Mouse (Mus musculus): Measurements from ENCODE around the gene Rho. TPM values are rescaled to one million over a fixed set of nuclear protein-coding genes. Genes with fewer than 3 reads are reported as not detected.

Gene Rho
- polyA plus RNA-seq (2015; fragmentation: Nextera tagmentation; extraction: Ambion mirVana), result 0.16 TPM in 1 of 2 replicates, not detected in the other

DNA sequence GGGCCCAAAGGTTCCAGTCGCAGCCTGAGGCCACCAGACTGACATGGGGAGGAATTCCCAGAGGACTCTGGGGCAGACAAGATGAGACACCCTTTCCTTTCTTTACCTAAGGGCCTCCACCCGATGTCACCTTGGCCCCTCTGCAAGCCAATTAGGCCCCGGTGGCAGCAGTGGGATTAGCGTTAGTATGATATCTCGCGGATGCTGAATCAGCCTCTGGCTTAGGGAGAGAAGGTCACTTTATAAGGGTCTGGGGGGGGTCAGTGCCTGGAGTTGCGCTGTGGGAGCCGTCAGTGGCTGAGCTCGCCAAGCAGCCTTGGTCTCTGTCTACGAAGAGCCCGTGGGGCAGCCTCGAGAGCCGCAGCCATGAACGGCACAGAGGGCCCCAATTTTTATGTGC, at the start of gene Rho:
Gene Rho, plus strand, starts transcription at position 110 of the 400 bp plus-strand sequence.
- no peaks in the 10 kb centered on the region for H3K27me3 ChIP-seq (replicated peaks; ENCODE audit: control insufficient read depth, insufficient read depth, low read length)
- H3K4me3 ChIP-seq (ENCODE audit: low read depth, low read length), result no peak within 1 kb of the TSS
- ATAC-seq, result no peak
- H3K4me2 ChIP-seq (replicated peaks; ENCODE audit: low read depth), result no peak within 1 kb of the TSS
- no peak for TF ChIP-seq CTCF (IDR thresholded peaks at IDR 0.05; ENCODE audit: low read depth)
- no peaks in the 10 kb centered on the region for H3K4me1 ChIP-seq (replicated peaks; ENCODE audit: control insufficient read depth, insufficient read depth, low read length)
- no peaks in the 10 kb centered on the region for H3K36me3 ChIP-seq (ENCODE audit: control insufficient read depth, insufficient read depth)
- no peak within 1 kb of the TSS for H3K27ac ChIP-seq (ENCODE audit: low read depth, low read length)
- 70% methylated on average over 14 of the region's 14 CpGs for WGBS
- no peaks in the 10 kb centered on the region for H3K9me3 ChIP-seq (ENCODE audit: control insufficient read depth)
- H3K9ac ChIP-seq (ENCODE audit: low read depth, low read length), result no peak within 1 kb of the TSS

DNA sequence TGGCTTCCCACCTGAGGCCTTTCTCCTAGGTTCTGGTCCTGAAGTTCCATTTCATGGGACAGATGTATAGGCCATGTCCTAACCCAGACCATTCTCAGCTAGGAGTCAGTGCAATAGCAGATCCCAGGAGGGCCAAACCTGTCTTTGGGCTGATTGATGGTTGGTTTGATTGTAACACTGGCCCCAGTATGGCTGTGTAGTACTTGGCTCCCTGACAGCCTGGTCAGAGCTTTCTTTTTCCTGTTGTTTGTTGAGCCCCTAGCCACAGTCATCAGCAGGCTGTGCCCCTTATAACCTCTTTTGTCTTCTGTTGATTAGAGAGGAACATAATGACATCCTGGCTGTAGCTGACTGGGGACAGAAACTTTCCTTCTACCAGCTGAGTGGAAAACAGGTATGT, 47.5 kb upstream of the Rho start:
- H3K27ac ChIP-seq (ENCODE audit: low read depth, low read length), result no peak overlapping the region
- H3K4me3 ChIP-seq (ENCODE audit: low read depth, low read length), result no peak overlapping the region
- H3K4me2 ChIP-seq (replicated peaks; ENCODE audit: low read depth), result no peak overlapping the region
- no peak for TF ChIP-seq CTCF (IDR thresholded peaks at IDR 0.05; ENCODE audit: low read depth)
- no peaks in the 10 kb centered on the region for H3K4me1 ChIP-seq (replicated peaks; ENCODE audit: control insufficient read depth, insufficient read depth, low read length)
- H3K27me3 ChIP-seq (replicated peaks; ENCODE audit: control insufficient read depth, insufficient read depth, low read length), result no peaks in the 10 kb centered on the region
- H3K36me3 ChIP-seq (ENCODE audit: control insufficient read depth, insufficient read depth), result peaks cover 17% of the 10 kb centered on the region; the same call in 1 of the 2 replicates
- no peak overlapping the region for H3K9ac ChIP-seq (ENCODE audit: low read depth, low read length)
- ATAC-seq, result no peak
- H3K9me3 ChIP-seq (ENCODE audit: control insufficient read depth), result peaks cover 3% of the 10 kb centered on the region; the same call in 1 of the 2 replicates

DNA sequence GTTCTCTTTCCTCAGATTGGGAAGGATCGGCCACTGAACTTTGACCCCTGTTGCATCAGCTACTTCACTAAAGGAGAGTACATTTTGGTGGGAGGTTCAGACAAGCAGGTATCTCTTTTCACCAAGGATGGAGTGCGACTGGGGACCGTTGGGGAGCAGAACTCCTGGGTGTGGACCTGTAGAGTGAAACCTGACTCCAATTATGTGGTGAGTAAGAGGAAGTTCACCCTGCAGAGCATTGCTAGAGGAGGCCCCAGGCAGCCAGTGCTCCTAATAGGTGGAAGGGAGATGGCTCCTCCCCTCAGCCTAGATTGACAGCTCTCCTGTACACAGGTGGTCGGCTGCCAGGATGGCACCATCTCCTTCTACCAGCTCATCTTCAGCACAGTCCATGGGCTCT, 44.7 kb upstream of the Rho start:
- ATAC-seq, result peak; percentile 70
- 34% methylated on average over 4 of the region's 4 CpGs for WGBS

DNA sequence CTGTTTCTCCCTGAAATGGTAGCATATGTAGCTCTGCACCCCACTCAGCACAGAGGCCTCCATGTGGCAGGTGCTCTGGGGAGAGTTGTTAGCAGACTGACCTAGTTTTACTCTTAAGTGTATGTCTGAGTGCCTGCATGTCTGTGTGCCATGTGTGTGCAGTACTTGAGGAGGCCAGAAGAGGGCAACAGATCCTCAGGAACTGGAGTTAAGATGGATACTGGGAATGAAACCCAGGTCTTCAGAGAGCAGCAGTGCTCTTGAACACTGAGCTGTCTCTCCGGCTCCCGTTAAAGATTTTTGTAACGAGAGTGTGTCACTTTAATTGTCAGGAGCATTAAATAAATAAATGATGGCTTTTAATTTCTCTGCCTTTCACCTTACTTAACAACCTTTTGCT, 43.3 kb upstream of the Rho start:
- Histone ChIP-seq H3K9me3 (ENCODE audit: control insufficient read depth) (peaks cover 3% of the 10 kb centered on the region; the same call in 1 of the 2 replicates), H3K36me3 (ENCODE audit: control insufficient read depth, insufficient read depth) (peaks cover 18% of the 10 kb centered on the region; the same call in 1 of the 2 replicates), H3K4me1 (replicated peaks; ENCODE audit: control insufficient read depth, insufficient read depth, low read length) (no peaks in the 10 kb centered on the region), H3K9ac (ENCODE audit: low read depth, low read length) (no peak overlapping the region), H3K27ac (ENCODE audit: low read depth, low read length) (no peak overlapping the region), H3K4me3 (ENCODE audit: low read depth, low read length) (no peak overlapping the region), H3K27me3 (replicated peaks; ENCODE audit: control insufficient read depth, insufficient read depth, low read length) (no peaks in the 10 kb centered on the region), H3K4me2 (replicated peaks; ENCODE audit: low read depth) (no peak overlapping the region)
- peak; percentile 70 for TF ChIP-seq CTCF (IDR thresholded peaks at IDR 0.05; ENCODE audit: low read depth)
- no peak for ATAC-seq
- WGBS, result 98% methylated on average over 3 of the region's 3 CpGs

More for the DNA sequence above, 44.7 kb upstream of the Rho start:
- no peaks in the 10 kb centered on the region for H3K4me1 ChIP-seq (replicated peaks; ENCODE audit: control insufficient read depth, insufficient read depth, low read length)
- no peak overlapping the region for H3K27ac ChIP-seq (ENCODE audit: low read depth, low read length)
- no peak overlapping the region for H3K4me2 ChIP-seq (replicated peaks; ENCODE audit: low read depth)
- H3K27me3 ChIP-seq (replicated peaks; ENCODE audit: control insufficient read depth, insufficient read depth, low read length), result no peaks in the 10 kb centered on the region
- H3K4me3 ChIP-seq (ENCODE audit: low read depth, low read length), result no peak overlapping the region
- TF ChIP-seq CTCF (IDR thresholded peaks at IDR 0.05; ENCODE audit: low read depth), result no peak
- peaks cover 3% of the 10 kb centered on the region; the same call in 1 of the 2 replicates for H3K9me3 ChIP-seq (ENCODE audit: control insufficient read depth)
- peaks cover 18% of the 10 kb centered on the region; the same call in 1 of the 2 replicates for H3K36me3 ChIP-seq (ENCODE audit: control insufficient read depth, insufficient read depth)
- no peak overlapping the region for H3K9ac ChIP-seq (ENCODE audit: low read depth, low read length)

DNA sequence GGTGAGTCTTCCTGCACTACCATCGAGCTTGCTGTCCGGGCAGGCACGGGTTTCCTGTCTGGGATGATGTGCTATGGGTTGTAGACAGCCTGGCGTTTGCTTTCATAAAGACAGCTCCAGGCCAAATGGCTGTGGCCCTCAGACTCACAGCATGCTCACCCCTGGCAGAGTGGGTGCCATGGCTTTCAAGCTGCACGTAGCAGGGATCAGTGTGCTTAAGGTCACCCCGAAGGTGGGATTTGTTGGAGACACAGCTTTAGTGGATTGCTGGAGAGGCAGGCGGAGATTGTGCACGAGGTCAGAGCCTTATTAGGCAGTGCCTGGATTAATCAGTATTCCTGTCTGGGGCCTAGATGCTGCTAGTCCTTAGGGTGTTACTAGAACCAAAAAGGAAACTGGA, 40.9 kb upstream of the Rho start:
- no peak for ATAC-seq
- 77% methylated on average over 8 of the region's 8 CpGs for WGBS

DNA sequence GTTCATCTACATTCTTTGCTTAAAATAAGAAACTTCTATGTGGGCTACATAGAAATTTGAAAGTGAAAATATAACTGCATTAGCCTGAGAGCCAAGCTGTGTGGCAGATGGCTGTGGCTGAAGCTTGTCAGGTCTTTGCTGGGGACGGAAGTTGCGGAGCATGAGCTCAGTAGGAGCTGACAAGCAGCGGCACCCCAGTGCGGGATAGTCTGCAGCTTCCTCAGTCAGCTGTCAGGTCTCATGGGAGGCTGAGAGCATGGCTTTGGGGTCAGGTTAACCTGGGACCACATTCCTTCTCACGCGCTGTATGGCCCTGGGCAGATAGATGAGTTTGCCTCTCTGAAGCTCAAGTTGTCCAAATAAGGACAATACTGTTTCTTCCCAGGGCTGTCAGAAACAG, 40.5 kb upstream of the Rho start:
- WGBS, result 75% methylated on average over 6 of the region's 6 CpGs
- no peak overlapping the region for H3K4me3 ChIP-seq (ENCODE audit: low read depth, low read length)
- no peak overlapping the region for H3K4me2 ChIP-seq (replicated peaks; ENCODE audit: low read depth)
- no peak for ATAC-seq
- peaks cover 3% of the 10 kb centered on the region; the same call in 1 of the 2 replicates for H3K9me3 ChIP-seq (ENCODE audit: control insufficient read depth)
- H3K27me3 ChIP-seq (replicated peaks; ENCODE audit: control insufficient read depth, insufficient read depth, low read length), result no peaks in the 10 kb centered on the region
- no peak overlapping the region for H3K9ac ChIP-seq (ENCODE audit: low read depth, low read length)
- peaks cover 12% of the 10 kb centered on the region; the same call in 1 of the 2 replicates for H3K36me3 ChIP-seq (ENCODE audit: control insufficient read depth, insufficient read depth)
- TF ChIP-seq CTCF (IDR thresholded peaks at IDR 0.05; ENCODE audit: low read depth), result no peak
- H3K27ac ChIP-seq (ENCODE audit: low read depth, low read length), result peak overlapping the region; percentile 52
- H3K4me1 ChIP-seq (replicated peaks; ENCODE audit: control insufficient read depth, insufficient read depth, low read length), result no peaks in the 10 kb centered on the region

More for the DNA sequence above, 40.9 kb upstream of the Rho start:
- peak overlapping the region; percentile 52 for H3K27ac ChIP-seq (ENCODE audit: low read depth, low read length)
- peaks cover 12% of the 10 kb centered on the region; the same call in 1 of the 2 replicates for H3K36me3 ChIP-seq (ENCODE audit: control insufficient read depth, insufficient read depth)
- TF ChIP-seq CTCF (IDR thresholded peaks at IDR 0.05; ENCODE audit: low read depth), result no peak
- H3K9me3 ChIP-seq (ENCODE audit: control insufficient read depth), result peaks cover 3% of the 10 kb centered on the region; the same call in 1 of the 2 replicates
- H3K4me3 ChIP-seq (ENCODE audit: low read depth, low read length), result no peak overlapping the region
- no peak overlapping the region for H3K9ac ChIP-seq (ENCODE audit: low read depth, low read length)
- no peaks in the 10 kb centered on the region for H3K4me1 ChIP-seq (replicated peaks; ENCODE audit: control insufficient read depth, insufficient read depth, low read length)
- H3K4me2 ChIP-seq (replicated peaks; ENCODE audit: low read depth), result no peak overlapping the region
- no peaks in the 10 kb centered on the region for H3K27me3 ChIP-seq (replicated peaks; ENCODE audit: control insufficient read depth, insufficient read depth, low read length)

Measured in intestine, postnatal 0 days (tissue).